Mouse (Mus musculus): ENCODE measurements at regions not wholly inside any gene's neighbourhood (a gene's known extent, or its start where the extent isn't known, plus 50 kb on each side); places are given as distances from the start of the nearest gene placed in this dataset.
"Not testable (repeated sequence)": the region's sequence is repeated elsewhere in the genome, so short reads cannot be mapped to it uniquely, and the experiment has no call there.

GRCm38 (mm10) chr1:164543045-164543803 is 85.1 kb upstream of the Atp1b1 start:
- DNase-seq (ENCODE audit: low read depth), result no peak

DNA sequence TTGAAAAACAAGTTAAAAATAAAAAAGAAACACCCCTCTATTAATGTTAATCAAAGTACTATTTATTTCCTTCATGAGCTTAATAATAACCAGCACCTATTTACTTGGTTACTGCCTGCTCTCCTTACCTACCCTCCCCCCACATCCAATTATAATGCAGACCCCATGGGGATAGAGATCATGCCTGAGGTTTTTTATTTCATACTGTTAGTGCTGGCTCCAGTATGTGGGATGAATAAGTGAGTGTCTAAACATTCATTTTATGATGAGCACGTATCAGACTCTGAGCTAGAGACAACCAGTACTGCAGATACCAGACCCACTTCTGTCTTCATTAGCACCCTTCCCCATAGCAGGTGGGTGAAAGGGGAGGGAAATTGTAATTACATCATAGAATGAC is 83.6 kb upstream of the Atp1b1 start:
- DNase-seq (ENCODE audit: low read depth), result no peak

- no peak for DNase-seq (ENCODE audit: low read depth)
Measured at GRCm38 (mm10) chr1:164538304-164539043, 80.3 kb upstream of the Atp1b1 start.

DNA sequence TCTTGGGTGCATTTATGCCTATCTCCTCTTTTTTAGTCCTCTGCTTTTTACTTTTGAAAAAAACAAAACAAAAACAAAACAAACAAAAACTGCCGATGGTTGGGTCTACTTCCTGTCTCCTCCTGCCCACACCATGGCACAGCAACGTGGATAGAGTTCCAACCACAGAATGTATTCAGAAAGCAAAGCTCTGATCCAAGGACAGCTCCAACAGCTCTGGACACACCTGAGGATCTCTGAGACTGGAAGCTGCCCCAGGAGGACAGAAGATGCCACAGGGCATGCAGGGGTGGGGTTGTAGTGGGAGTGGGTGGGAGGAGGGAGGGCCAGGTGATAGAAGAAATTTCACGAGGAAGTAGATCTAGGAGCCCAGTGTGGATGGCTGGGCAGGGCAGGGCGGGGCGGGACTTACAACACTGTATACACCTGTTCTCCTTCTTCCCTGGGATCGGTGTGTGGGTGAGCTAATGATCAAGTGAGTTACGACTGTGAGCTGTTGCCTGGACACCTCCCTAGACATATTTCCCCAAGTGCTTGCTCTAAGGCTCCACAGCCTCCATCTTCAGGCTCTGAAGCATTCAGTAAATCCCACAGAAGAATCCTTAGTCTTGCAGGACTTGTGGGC is 79.3 kb upstream of the Atp1b1 start:
- DNase-seq (ENCODE audit: low read depth), result no peak

GRCm38 (mm10) chr1:164532196-164532595 is 74.0 kb upstream of the Atp1b1 start:
- DNase-seq (ENCODE audit: low read depth), result no peak

- no peak for DNase-seq (ENCODE audit: low read depth)
Measured at GRCm38 (mm10) chr1:164531741-164532140, 73.6 kb upstream of the Atp1b1 start.

GRCm38 (mm10) chr1:164526748-164527147 is 68.6 kb upstream of the Atp1b1 start:
- DNase-seq (ENCODE audit: low read depth), result no peak

DNA sequence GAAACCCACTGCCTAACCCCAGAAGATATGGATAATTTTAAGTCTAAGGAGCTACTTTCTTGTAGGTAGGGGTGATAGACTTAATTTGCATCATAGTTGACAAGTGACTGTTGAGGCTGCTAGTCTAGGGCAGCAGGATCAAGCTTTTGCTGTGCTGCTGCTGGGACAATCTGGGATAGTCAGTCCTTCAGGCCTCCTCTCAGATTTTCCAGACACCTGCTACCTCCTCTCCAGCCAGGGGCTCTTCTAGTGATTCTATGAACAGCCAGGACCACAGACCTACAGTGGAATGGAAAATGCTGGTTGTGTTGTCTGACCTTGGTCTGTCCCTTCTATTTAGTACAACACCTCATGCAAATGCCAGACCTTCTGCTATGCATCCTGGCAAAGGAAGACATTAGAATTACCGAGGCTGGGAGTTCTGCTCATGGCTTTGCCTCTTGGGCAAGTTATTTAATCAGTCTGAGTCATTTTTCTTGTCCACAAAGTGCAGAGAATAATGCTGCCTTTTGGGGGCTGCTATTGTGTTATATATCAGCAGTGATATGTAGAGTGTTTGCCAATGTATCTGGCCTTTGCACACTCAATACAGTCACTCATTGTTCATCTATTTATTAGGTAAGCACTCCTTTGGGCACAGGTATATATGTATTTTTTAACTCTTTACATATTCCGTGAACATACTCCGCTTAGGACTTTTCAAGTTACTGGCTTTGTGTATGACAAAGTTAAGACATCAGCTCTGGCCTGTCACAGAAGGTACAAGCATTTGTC is 64.4 kb upstream of the Atp1b1 start:
- no peak for DNase-seq (ENCODE audit: low read depth)

DNA sequence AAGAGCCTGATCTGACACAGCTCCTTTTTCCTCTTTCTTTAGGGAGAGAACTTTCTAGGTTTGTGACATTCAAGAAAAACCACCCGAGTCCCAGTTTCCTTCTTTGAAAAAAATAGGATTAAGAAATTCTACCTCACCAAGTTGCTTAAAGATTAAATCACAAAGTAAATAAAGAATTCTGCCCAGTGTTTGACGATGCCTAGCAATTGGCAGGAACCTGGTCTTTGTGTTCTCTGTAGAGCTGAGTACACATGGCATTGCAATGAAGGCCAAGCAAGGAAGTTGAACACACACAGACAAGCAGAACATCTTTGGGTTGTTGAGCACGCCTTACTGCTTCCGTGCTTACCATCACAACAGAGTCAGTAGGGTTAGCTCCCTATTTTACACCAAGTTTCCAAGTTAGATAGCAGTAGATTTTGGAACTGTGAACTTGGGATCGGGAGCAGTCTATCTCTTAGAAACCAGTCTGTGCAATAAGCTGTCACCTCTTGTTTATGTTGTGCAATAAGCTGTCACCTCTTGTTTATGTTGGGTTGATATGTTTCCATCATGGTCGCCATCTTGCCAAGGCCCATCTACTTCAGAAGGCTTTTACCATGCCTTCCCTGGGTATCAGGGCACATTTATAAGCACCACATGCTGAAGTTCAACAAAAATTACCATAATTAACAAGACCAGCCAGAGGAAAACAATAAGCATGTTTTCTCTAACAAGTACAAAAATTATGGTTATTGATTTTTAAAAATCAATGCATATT is 63.4 kb upstream of the Atp1b1 start:
- no peak for DNase-seq (ENCODE audit: low read depth)

- DNase-seq (ENCODE audit: low read depth), result no peak
Measured at GRCm38 (mm10) chr1:164518866-164519265, 60.7 kb upstream of the Atp1b1 start.

DNA sequence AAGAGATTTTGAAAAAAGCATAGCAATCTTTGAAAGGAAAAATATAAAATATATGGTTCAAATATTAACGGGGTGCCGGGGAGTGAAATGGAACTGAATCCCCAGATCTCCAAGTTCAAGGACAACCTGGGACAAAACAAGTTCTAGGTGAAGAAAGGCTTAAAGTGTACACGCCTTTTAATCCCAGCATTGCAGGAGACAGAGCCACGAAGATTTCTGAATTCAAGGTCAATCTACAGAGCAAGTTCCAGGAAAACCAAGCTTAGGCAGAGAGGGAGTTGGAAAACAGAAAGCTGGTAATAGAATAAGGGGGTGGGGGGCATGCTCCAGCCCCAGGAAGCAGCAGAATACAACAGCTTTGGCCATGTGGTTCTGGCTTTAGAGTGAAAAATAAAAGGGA is 60.2 kb upstream of the Atp1b1 start:
- DNase-seq (ENCODE audit: low read depth), result no peak

DNA sequence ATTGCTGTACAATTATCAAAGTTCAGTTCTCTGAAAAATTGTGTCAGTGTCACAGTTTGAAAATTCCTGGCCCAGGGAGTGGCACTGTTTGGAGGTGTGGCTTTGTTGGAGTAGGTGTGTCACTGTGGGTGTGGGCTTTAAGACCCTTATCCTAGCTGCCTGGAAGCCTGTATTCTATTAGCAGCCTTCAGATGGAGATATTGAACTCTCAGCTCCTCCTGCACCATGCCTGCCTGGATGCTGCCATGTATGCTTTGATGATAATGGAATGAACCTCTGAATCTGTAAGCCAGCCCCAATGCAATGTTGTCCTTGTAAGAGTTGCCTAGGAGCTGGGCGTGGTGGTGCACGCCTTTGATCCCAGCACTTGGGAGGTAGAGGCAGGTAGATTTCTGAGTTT is 59.2 kb upstream of the Atp1b1 start:
- not testable (repeated sequence) for DNase-seq (ENCODE audit: low read depth)

GRCm38 (mm10) chr1:164511628-164512385 is 53.7 kb upstream of the Atp1b1 start:
- no peak for DNase-seq (ENCODE audit: low read depth)

DNA sequence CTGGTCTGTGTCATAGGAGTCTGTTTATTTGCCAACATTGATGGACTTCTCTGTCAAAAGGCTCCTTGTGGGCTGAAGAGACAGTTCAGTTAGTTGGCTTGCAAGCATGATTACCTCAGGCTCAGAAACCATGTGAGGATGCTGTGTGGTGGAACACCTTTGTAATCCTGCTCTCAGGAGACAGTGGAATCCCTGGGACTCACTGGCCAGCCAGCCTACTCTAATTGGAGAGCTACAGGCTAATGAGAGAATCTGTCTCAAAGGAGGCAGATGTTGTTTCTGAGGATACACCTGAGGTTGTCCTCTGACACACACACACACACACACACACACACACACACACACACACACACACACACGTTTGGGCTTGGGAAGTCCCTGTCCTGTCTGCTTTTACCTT is 51.1 kb upstream of the Atp1b1 start:
- DNase-seq (ENCODE audit: low read depth), result no peak

- DNase-seq (ENCODE audit: low read depth), result no peak
Measured at GRCm38 (mm10) chr1:164508556-164508955, 50.4 kb upstream of the Atp1b1 start.

DNA sequence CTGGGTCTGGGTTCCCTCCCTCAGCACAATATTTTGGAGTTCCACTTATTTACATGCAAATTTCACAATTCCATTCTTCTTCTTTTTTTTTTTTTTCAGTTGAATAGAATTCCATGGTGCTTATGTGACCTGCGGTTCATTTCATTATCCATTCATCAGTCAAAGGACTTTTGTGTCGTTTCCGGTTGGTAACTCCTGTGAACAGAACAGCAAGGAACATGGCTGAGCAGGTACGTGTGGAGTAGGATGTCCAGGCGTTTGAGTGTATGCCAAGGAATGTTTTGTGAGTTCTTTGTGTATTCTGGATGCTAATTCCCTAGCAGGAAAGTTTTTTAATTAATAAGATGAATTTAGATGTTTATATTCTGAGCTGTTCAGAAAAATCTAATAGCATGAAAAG is 50.0 kb upstream of the Atp1b1 start:
- DNase-seq (ENCODE audit: low read depth), result no peak

Measured in fibroblast of lung, adult 2 months (primary cell).